Mouse (Mus musculus) mouse embryonic stem cell (cell line): ENCODE results near the gene Gm7995.
"Not testable (repeated sequence)": the region's sequence is repeated elsewhere in the genome, so short reads cannot be mapped to it uniquely, and the experiment has no call there.

Experiments used
- in situ Hi-C, 2 experiments: fragments of 300-500 bp; cut with MboI; formaldehyde crosslinking; loops; 1 replicate in 1 of 2; 3 replicates in 1 of 2; pipeline ENCODE4 v1.14.3; 2019 to 2020; ENCODE audit warnings: low sequenced_read_pairs in 2 of 2, low pct_unique_long_range_greater_than_20kb in 1 of 2, mixed read lengths in 1 of 2; ENCODE audit not compliant: unreplicated experiment in 1 of 2

Gm7995 gene

DNA sequence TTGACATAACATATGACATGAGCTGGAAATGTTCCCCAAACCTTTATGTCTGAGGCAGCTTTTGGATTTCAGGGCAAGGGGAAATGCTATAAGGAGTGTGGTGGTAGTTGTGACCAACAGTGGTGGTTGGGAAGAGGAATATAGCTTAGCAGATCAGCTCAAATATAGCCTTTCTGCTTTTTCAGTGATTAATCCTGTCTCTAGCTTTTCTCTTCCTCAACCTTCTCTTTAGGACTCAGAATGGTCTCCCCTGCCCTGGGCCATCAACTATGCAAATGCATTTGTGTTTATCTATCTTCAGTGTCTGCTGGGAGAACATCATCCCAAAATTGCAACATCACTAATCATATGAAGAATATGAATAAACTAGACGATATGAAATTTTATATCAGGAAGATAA, at the start of gene Gm7995:
Gene Gm7995, plus strand, starts transcription at position 301 of the 400 bp plus-strand sequence.
- in situ Hi-C loops, result not testable (repeated sequence)

DNA sequence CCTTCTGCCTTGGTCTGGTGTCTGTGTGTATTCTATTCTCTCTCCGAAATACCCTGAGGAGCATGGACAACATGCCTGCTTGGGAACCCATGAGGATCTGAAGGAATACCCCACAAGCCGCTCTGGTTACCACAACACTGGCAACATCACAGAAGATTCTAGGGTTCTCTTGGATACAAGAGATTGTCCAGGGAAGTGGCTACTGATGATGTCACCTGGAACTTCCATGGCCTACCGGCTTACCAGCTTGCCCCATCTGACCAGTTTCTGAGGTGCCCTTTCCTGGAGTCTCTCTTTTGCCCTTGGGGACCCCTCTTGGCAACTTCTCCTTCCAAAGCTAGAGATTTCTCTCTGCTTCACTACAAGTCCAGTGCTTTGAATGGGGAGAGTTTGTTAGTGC, 12.8 kb upstream of the Gm7995 start, which contains the start of gene Gm9611:
Gene Gm9611, minus strand, starts transcription at position 101 of the 400 bp plus-strand sequence.
- in situ Hi-C loops, result not testable (repeated sequence)
